Mouse (Mus musculus): ENCODE measurements at regions not wholly inside any gene's neighbourhood (a gene's known extent, or its start where the extent isn't known, plus 50 kb on each side); places are given as distances from the start of the nearest gene placed in this dataset.

DNA sequence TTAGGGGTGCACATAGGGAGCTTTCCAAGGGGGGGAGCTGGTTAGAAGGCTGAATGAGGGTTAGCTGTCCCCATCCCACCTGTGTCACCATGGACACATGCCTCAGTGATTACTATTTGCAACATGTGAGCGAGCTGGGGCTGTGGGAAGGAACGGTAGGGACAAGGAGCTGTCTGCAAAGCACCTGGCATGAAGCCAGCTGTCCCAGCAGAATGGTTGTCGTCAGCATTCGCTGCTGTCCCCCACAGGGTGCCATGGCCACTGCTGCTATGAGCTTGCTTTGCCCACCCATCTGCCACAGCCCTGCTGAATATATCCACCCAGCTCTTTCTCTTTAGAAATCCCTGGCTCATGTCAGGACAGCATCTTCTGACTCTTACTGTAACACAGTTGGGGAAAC, 96.8 kb upstream of the Gm26897 start:
- intact Hi-C loops (cut with DNase I), result no loop called here
- WGBS, result 20% methylated on average over 4 of the region's 4 CpGs
- no peaks in the 10 kb centered on the region for H3K27me3 ChIP-seq (ENCODE audit: control insufficient read depth, insufficient read depth, low read length)
- TF ChIP-seq CTCF (IDR thresholded peaks at IDR 0.05), result no peak
- no peak for TF ChIP-seq POLR2A (IDR thresholded peaks at IDR 0.05; ENCODE audit: insufficient read depth, low read depth, low read length)
- no peak for TF ChIP-seq EP300 (IDR thresholded peaks at IDR 0.05; ENCODE audit: insufficient read depth, low read depth, low read length)
- H3K79me2 ChIP-seq (replicated peaks; ENCODE audit: control insufficient read depth, insufficient read depth, low read length), result no peaks in the 10 kb centered on the region
- no peaks in the 10 kb centered on the region for H3K36me3 ChIP-seq (ENCODE audit: control insufficient read depth, insufficient read depth, low read length)
- H3K4me3 ChIP-seq, result no peak overlapping the region
- no peaks in the 10 kb centered on the region for H3K4me1 ChIP-seq (ENCODE audit: control insufficient read depth, insufficient read depth, low read length)
- H3K27ac ChIP-seq, result no peak overlapping the region
- no peak overlapping the region for H3K9ac ChIP-seq (ENCODE audit: low read depth, low read length)
- DNase-seq, result no peak

DNA sequence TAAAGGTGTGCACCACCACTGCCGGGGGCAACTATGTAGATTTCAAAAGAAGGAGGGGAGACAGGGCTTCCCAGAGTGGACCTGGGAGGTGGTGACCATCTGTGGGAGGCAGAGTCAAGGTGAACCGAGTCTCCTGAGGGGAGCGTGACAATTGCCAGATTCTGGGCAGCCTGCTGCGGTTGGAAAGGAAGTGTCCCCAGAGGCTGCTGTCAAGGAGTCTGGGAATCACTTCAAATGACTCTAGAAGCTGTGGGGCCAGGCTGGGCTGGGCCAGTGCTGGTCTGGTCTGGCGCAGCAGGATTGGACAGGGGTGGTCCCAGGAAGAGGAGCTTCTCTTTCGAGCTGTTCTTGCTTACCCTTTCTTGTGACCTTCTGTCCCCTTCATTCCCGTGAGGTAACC, 95.4 kb upstream of the Gm26897 start:
- Histone ChIP-seq H3K4me3 (no peak overlapping the region), H3K36me3 (ENCODE audit: control insufficient read depth, insufficient read depth, low read length) (no peaks in the 10 kb centered on the region), H3K27ac (no peak overlapping the region), H3K79me2 (replicated peaks; ENCODE audit: control insufficient read depth, insufficient read depth, low read length) (no peaks in the 10 kb centered on the region), H3K9ac (ENCODE audit: low read depth, low read length) (no peak overlapping the region), H3K27me3 (ENCODE audit: control insufficient read depth, insufficient read depth, low read length) (no peaks in the 10 kb centered on the region), H3K4me1 (ENCODE audit: control insufficient read depth, insufficient read depth, low read length) (no peaks in the 10 kb centered on the region)
- TF ChIP-seq CTCF (IDR thresholded peaks at IDR 0.05) (no peak), POLR2A (IDR thresholded peaks at IDR 0.05; ENCODE audit: insufficient read depth, low read depth, low read length) (no peak), EP300 (IDR thresholded peaks at IDR 0.05; ENCODE audit: insufficient read depth, low read depth, low read length) (no peak)
- WGBS, result 38% methylated on average over 7 of the region's 7 CpGs
- peak in 1 of 2 experiments; percentile 16 for DNase-seq
- intact Hi-C loops (cut with DNase I), result no loop called here

GRCm38 (mm10) chr5:111639476-111640287, 94.0 kb upstream of the Gm26897 start:
- no peak overlapping the region for H3K27ac ChIP-seq
- H3K9ac ChIP-seq (ENCODE audit: low read depth, low read length), result no peak overlapping the region
- 21% methylated on average over 28 of the region's 29 CpGs for WGBS
- no peaks in the 10 kb centered on the region for H3K27me3 ChIP-seq (ENCODE audit: control insufficient read depth, insufficient read depth, low read length)
- no peaks in the 10 kb centered on the region for H3K36me3 ChIP-seq (ENCODE audit: control insufficient read depth, insufficient read depth, low read length)
- H3K4me3 ChIP-seq, result no peak overlapping the region
- H3K4me1 ChIP-seq (ENCODE audit: control insufficient read depth, insufficient read depth, low read length), result no peaks in the 10 kb centered on the region
- TF ChIP-seq CTCF (IDR thresholded peaks at IDR 0.05), result no peak
- TF ChIP-seq EP300 (IDR thresholded peaks at IDR 0.05; ENCODE audit: insufficient read depth, low read depth, low read length), result no peak
- TF ChIP-seq POLR2A (IDR thresholded peaks at IDR 0.05; ENCODE audit: insufficient read depth, low read depth, low read length), result no peak
- intact Hi-C loops (cut with DNase I), result no loop called here
- H3K79me2 ChIP-seq (replicated peaks; ENCODE audit: control insufficient read depth, insufficient read depth, low read length), result no peaks in the 10 kb centered on the region
- DNase-seq, result no peak

DNA sequence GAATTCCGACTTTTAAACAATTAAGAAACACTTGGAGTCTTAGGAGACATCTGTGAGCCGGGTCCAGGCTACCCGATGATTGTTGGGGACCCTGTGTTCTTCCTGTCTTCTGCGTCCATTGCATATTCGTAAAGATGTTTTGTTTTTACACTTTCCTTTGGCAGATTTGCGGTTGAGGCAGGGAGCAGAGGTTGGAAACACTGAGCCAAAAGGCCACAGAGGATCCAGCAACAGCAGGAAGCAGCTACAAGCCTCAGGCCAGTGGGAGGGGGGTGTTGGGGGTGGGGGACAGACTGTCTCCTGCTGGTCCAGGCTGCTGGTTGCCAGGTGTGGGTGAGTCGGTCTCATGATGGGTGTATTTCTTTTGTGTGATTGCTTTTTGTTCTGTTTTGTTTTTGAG, 92.7 kb upstream of the Gm26897 start:
- H3K79me2 ChIP-seq (replicated peaks; ENCODE audit: control insufficient read depth, insufficient read depth, low read length), result no peaks in the 10 kb centered on the region
- H3K36me3 ChIP-seq (ENCODE audit: control insufficient read depth, insufficient read depth, low read length), result no peaks in the 10 kb centered on the region
- no peak for DNase-seq
- no peaks in the 10 kb centered on the region for H3K27me3 ChIP-seq (ENCODE audit: control insufficient read depth, insufficient read depth, low read length)
- no peak overlapping the region for H3K27ac ChIP-seq
- H3K4me3 ChIP-seq, result no peak overlapping the region
- no peak for TF ChIP-seq POLR2A (IDR thresholded peaks at IDR 0.05; ENCODE audit: insufficient read depth, low read depth, low read length)
- TF ChIP-seq CTCF (IDR thresholded peaks at IDR 0.05), result no peak
- TF ChIP-seq EP300 (IDR thresholded peaks at IDR 0.05; ENCODE audit: insufficient read depth, low read depth, low read length), result no peak
- WGBS, result 61% methylated on average over 7 of the region's 7 CpGs
- no peaks in the 10 kb centered on the region for H3K4me1 ChIP-seq (ENCODE audit: control insufficient read depth, insufficient read depth, low read length)
- H3K9ac ChIP-seq (ENCODE audit: low read depth, low read length), result no peak overlapping the region
- intact Hi-C loops (cut with DNase I), result no loop called here

DNA sequence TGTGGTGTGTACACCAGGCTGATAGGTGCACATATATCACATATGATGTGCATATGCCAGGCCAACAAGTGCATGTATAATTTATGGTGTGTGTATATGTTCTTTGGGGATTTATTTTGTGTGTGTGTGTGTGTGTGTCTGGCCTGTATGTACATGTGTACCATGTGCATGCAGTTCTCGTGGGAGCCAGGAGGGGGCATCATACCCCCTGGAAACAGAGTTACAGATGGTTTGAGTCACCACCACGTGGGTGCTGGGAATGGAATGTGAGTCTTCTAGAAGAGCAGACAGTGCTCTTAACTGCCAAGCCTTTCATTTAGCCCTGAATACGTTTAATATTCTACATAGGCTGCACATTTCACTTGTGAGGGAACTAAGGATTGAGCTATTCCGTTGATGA, 92.0 kb upstream of the Gm26897 start:
- no peak overlapping the region for H3K27ac ChIP-seq
- no peaks in the 10 kb centered on the region for H3K27me3 ChIP-seq (ENCODE audit: control insufficient read depth, insufficient read depth, low read length)
- intact Hi-C loops (cut with DNase I), result no loop called here
- WGBS, result 75% methylated on average over 4 of the region's 4 CpGs
- no peak overlapping the region for H3K4me3 ChIP-seq
- H3K36me3 ChIP-seq (ENCODE audit: control insufficient read depth, insufficient read depth, low read length), result no peaks in the 10 kb centered on the region
- DNase-seq, result no peak
- H3K79me2 ChIP-seq (replicated peaks; ENCODE audit: control insufficient read depth, insufficient read depth, low read length), result no peaks in the 10 kb centered on the region
- H3K4me1 ChIP-seq (ENCODE audit: control insufficient read depth, insufficient read depth, low read length), result no peaks in the 10 kb centered on the region
- H3K9ac ChIP-seq (ENCODE audit: low read depth, low read length), result no peak overlapping the region
- no peak for TF ChIP-seq POLR2A (IDR thresholded peaks at IDR 0.05; ENCODE audit: insufficient read depth, low read depth, low read length)
- peak; percentile 35 for TF ChIP-seq CTCF (IDR thresholded peaks at IDR 0.05)
- TF ChIP-seq EP300 (IDR thresholded peaks at IDR 0.05; ENCODE audit: insufficient read depth, low read depth, low read length), result no peak

DNA sequence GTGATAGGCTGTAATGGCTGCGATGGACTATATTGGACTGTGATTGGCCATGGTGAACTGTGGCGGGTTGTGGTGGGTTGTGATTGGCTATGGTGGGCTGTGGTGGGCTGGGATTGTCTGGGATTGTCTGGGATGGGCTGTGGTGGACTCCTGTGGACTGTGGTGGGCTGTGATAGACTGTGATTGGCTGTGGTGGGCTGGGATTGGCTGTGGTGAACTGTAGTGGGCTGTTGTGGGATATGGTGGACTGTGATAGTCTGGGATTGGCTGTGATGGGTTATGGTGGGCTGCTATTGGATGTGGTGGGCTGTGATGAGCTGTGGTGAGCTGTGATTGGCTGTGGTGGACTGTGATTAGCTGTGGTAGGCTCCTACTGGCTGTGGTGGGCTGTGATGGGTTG, 89.6 kb upstream of the Gm26897 start:
- Histone ChIP-seq H3K4me3 (no peak overlapping the region), H3K27ac (no peak overlapping the region), H3K79me2 (replicated peaks; ENCODE audit: control insufficient read depth, insufficient read depth, low read length) (no peaks in the 10 kb centered on the region), H3K9ac (ENCODE audit: low read depth, low read length) (no peak overlapping the region), H3K36me3 (ENCODE audit: control insufficient read depth, insufficient read depth, low read length) (no peaks in the 10 kb centered on the region), H3K4me1 (ENCODE audit: control insufficient read depth, insufficient read depth, low read length) (peaks cover 7% of the 10 kb centered on the region), H3K27me3 (ENCODE audit: control insufficient read depth, insufficient read depth, low read length) (no peaks in the 10 kb centered on the region)
- 80% methylated on average over 2 of the region's 2 CpGs for WGBS
- no peak for DNase-seq
- intact Hi-C loops (cut with DNase I), result no loop called here
- TF ChIP-seq EP300 (IDR thresholded peaks at IDR 0.05; ENCODE audit: insufficient read depth, low read depth, low read length), result no peak
- TF ChIP-seq CTCF (IDR thresholded peaks at IDR 0.05), result no peak
- no peak for TF ChIP-seq POLR2A (IDR thresholded peaks at IDR 0.05; ENCODE audit: insufficient read depth, low read depth, low read length)
